Mouse (Mus musculus) kidney, embryonic 16.5 days (tissue): ENCODE data around the gene Emcn. TPM values are rescaled to one million over a fixed set of nuclear protein-coding genes. Genes with fewer than 3 reads are reported as not detected.

ENCODE experiments used
- ATAC-seq: fragments of 200-750 bp; cut with Nextera tagmentation; 2 replicates; pipeline ENCODE4 v1.8.0; 2017; ENCODE audit warnings: moderate TSS enrichment; ENCODE audit not compliant: low FRiP score, low TSS enrichment
- H3K27ac ChIP-seq: fragments of 300-500 bp; sonication (generic); 2 replicates; pipeline ENCODE4 v1.5.1; 2014; ENCODE audit warnings: low read length
- H3K27me3 ChIP-seq: fragments of 300-500 bp; sonication (generic); 2 replicates; pipeline ENCODE4 v1.6.1; 2014; ENCODE audit warnings: low read length, control low read depth, mixed read lengths; ENCODE audit not compliant: insufficient read depth
- H3K36me3 ChIP-seq: fragments of 300-500 bp; sonication (generic); 2 replicates; pipeline ENCODE4 v1.6.1; 2014; ENCODE audit warnings: low read length, control low read depth, mixed read lengths; ENCODE audit not compliant: insufficient read depth
- H3K4me1 ChIP-seq: fragments of 300-500 bp; sonication (generic); 2 replicates; pipeline ENCODE4 v1.6.1; 2014; ENCODE audit warnings: low read length, control low read depth, mixed read lengths; ENCODE audit not compliant: insufficient read depth
- H3K4me2 ChIP-seq: fragments of 300-500 bp; sonication (generic); replicated peaks from 2 replicates; pipeline ENCODE4 v1.6.1; 2014; ENCODE audit warnings: low read depth, low read length
- H3K4me3 ChIP-seq: fragments of 300-500 bp; sonication (generic); 2 replicates; pipeline ENCODE4 v1.5.1; 2014; ENCODE audit warnings: mild to moderate bottlenecking, low read length
- H3K9ac ChIP-seq: fragments of 300-500 bp; sonication (generic); replicated peaks from 2 replicates; pipeline ENCODE4 v1.6.1; 2014; ENCODE audit warnings: low read length
- H3K9me3 ChIP-seq: fragments of 300-500 bp; sonication (generic); 2 replicates; pipeline ENCODE4 v1.6.1; 2016; ENCODE audit warnings: low read length, control low read depth
- WGBS: fragments of 180-500 bp; shearing (Covaris S2); extraction: QIAGEN DNeasy Blood & Tissue Kit; methylation state at CpG from one replicate; pipeline ENCODE4 v1.1.7; 2014; 5-methylcytosine and 5-hydroxymethylcytosine counted together
- polyA plus RNA-seq: library from polyadenylated mRNA; unstranded; fragments of >200 nt; fragmentation: Nextera tagmentation; extraction: Ambion mirVana; gene quantifications from 2 replicates; pipeline ENCODE4 v1.2.1, GENCODE M21; 2015

Emcn gene
- polyA plus RNA-seq, 1 experiment from 2014 or later: 114 TPM

GRCm38 (mm10) chr3:137467386-137467785 lies 126.5 kb downstream of the Emcn start:
- no peaks in the 10 kb centered on the region for H3K36me3 ChIP-seq
- no peak overlapping the region for H3K4me3 ChIP-seq
- H3K27ac ChIP-seq: no peak overlapping the region
- ATAC-seq: no peak
- no peak overlapping the region for H3K4me2 ChIP-seq
- 85% methylated on average over 1 of the region's 1 CpGs for WGBS
- no peaks in the 10 kb centered on the region for H3K4me1 ChIP-seq
- no peak overlapping the region for H3K9ac ChIP-seq
- H3K9me3 ChIP-seq: no peaks in the 10 kb centered on the region
- no peaks in the 10 kb centered on the region for H3K27me3 ChIP-seq

- no peaks in the 10 kb centered on the region for H3K36me3 ChIP-seq
- 91% methylated on average over 1 of the region's 1 CpGs for WGBS
- no peak overlapping the region for H3K27ac ChIP-seq
- ATAC-seq: no peak
- no peaks in the 10 kb centered on the region for H3K9me3 ChIP-seq
- H3K4me1 ChIP-seq: no peaks in the 10 kb centered on the region
- no peaks in the 10 kb centered on the region for H3K27me3 ChIP-seq
- H3K4me3 ChIP-seq: no peak overlapping the region
- H3K4me2 ChIP-seq: no peak overlapping the region
- H3K9ac ChIP-seq: no peak overlapping the region
These were observed 131.3 kb downstream of the Emcn start for GRCm38 (mm10) chr3:137472145-137472544.

- H3K27me3 ChIP-seq: no peaks in the 10 kb centered on the region
- H3K4me3 ChIP-seq: no peak overlapping the region
- ATAC-seq: no peak
- H3K4me2 ChIP-seq: no peak overlapping the region
- H3K36me3 ChIP-seq: no peaks in the 10 kb centered on the region
- H3K9me3 ChIP-seq: no peaks in the 10 kb centered on the region
- H3K4me1 ChIP-seq: no peaks in the 10 kb centered on the region
- WGBS: 62% methylated on average over 7 of the region's 7 CpGs
- H3K27ac ChIP-seq: no peak overlapping the region
- no peak overlapping the region for H3K9ac ChIP-seq
These were observed 139.0 kb downstream of the Emcn start for GRCm38 (mm10) chr3:137479761-137480339.

GRCm38 (mm10) chr3:137481157-137481556 lies 140.3 kb downstream of the Emcn start:
- Histone ChIP-seq H3K9ac (no peak overlapping the region), H3K27me3 (no peaks in the 10 kb centered on the region), H3K27ac (no peak overlapping the region), H3K36me3 (no peaks in the 10 kb centered on the region), H3K4me1 (no peaks in the 10 kb centered on the region), H3K4me2 (no peak overlapping the region), H3K4me3 (no peak overlapping the region), H3K9me3 (no peaks in the 10 kb centered on the region)
- ATAC-seq: no peak
